Mouse (Mus musculus) erythroid progenitor cell, adult 5-6 weeks (primary cell): ENCODE measurements around the gene Epn2. TPM values are rescaled to one million over a fixed set of nuclear protein-coding genes. Genes with fewer than 3 reads are reported as not detected.

Experiments
- ATAC-seq: replicated peaks from 2 replicates; pipeline ENCODE4 v1.8.0; 2016; ENCODE audit warnings: moderate number of reproducible peaks, mild to moderate bottlenecking, moderate TSS enrichment, inconsistent platforms; ENCODE audit not compliant: poor library complexity, low FRiP score, severe bottlenecking
- total RNA-seq, 2 experiments: library from RNA; stranded (forward) in 1 of 2; stranded (reverse) in 1 of 2; fragments of 150-400 nt in 1 of 2; fragments of 186-747, 209-891 nt in 1 of 2; gene quantifications; 2 replicates each; pipeline versions ENCODE4 v1.2.3 to v1.2.4; 2015 to 2017; ENCODE audit warnings: low replicate concordance in 2 of 2

Epn2 gene
- total RNA-seq, 2 experiments from 2014 or later: not detected

- no peak for ATAC-seq
Observed at GRCm38 (mm10) chr11:61547710-61548109, 31.8 kb downstream of the Epn2 start.

DNA sequence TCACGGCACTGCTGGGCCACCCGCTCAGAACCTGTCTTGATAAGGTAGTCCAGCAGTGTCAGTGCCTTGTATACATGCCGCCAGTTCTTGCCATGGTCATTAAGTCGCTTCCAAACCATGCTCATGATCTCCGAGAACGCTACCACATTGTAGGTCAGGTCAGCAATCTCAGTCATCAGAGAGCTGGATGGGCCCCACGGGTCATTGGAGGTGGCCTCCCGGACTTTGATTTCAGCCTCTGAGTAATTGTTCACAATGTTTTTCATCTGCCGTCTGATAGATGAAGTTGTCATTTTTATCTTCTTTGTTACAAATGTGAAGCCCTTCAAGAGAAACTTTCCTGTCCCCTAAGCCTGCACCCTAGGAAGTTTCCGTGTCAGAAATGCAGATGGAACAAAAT is 33.0 kb downstream of the Epn2 start:
- ATAC-seq: no peak

- ATAC-seq: no peak
Observed at GRCm38 (mm10) chr11:61545586-61545985, 33.9 kb downstream of the Epn2 start.

GRCm38 (mm10) chr11:61541106-61541505 is 38.4 kb downstream of the Epn2 start:
- no peak for ATAC-seq

DNA sequence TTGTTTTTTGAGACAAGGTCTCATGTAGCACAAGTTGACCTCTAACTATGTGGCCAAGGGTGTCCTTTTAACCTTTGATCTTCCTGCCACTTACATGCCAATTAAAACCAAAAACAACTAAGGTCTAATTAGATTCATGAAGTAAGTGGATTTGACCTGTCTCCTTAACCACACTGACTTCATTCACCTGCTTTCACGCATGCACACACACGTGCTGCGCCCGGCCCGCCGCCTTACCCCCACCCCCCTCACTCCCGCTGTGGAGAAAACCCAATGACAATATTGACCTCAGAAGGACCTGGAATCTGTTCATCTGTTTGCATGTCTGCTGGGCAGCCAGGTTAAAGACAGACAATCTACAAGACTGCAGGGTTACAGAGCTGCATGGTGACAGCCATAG is 38.8 kb downstream of the Epn2 start:
- no peak for ATAC-seq

GRCm38 (mm10) chr11:61537362-61537761 is 42.1 kb downstream of the Epn2 start:
- no peak for ATAC-seq

- no peak for ATAC-seq
Observed at GRCm38 (mm10) chr11:61536952-61537351, 42.5 kb downstream of the Epn2 start.

- ATAC-seq: no peak
Observed at GRCm38 (mm10) chr11:61535530-61535929, 44.0 kb downstream of the Epn2 start.

DNA sequence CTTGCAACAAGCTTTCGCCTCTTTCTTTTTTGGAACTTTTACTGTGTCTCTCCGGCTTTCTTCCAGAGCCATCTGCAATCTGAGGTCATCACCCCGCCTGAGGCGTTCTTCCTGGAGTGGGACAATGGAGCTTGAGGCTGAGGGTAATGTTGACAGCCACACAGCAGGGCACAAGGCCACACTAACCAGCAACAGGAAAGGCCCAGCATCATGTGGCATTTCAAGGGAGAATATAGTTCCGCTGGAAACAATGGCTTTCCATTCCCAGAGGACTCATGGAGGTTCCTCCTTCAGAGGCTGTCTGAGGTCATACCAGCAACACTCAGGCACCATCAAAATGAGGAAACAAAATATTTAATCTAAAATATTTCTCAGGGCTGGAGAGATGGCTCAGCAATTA is 45.9 kb downstream of the Epn2 start:
- ATAC-seq: no peak

GRCm38 (mm10) chr11:61532820-61533219 is 46.7 kb downstream of the Epn2 start:
- no peak for ATAC-seq

- ATAC-seq: no peak
Observed at GRCm38 (mm10) chr11:61529268-61529713, 50.2 kb downstream of the Epn2 start.

DNA sequence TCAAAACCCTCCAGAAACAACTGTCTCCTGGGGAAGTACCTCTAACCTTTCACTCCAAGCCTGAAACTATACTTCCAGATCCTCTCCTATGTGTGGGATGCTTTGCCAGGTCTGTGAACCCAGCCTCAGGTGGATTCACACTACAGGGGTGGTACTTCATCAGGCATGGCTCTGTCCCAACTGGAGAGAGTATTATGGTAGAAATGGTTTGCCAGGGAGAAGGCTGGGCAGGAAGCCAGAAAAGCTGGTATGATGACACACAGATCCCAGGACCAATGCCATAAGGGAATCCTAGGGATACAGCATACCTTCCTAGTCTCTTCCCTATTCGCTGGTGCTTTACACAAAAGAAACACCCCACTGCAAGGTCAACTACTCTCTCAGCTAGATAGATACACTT is 52.6 kb downstream of the Epn2 start:
- no peak for ATAC-seq

DNA sequence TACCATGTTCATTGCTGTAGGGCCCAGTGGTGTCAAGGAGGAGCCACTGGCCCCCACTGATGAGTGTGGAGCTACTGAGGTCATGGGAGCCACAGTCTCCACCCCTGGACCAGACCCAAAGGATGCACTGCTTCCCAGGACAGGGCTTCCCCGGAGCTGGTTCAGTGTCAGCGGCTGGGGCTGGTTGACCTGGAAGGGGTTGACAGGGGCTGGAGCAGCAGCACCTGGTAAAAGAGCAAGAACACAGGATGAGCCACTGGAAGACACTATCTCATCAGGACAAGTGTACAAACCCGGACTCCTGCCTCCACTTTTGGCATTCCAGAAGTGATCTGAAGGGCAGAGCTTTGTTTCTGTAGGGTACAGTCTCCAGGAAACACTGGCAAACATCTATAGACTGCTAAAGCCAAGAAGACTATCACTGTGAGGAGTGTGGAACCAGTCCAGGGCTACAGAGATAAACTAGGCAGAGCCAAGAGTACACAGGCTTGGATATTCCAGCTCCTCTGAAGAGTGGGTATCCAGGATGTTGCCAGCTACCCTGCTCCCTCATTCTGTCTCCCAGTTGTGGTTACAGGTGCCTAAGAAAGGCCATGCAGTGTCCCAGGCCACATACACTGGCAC is 59.9 kb downstream of the Epn2 start:
- ATAC-seq: no peak

DNA sequence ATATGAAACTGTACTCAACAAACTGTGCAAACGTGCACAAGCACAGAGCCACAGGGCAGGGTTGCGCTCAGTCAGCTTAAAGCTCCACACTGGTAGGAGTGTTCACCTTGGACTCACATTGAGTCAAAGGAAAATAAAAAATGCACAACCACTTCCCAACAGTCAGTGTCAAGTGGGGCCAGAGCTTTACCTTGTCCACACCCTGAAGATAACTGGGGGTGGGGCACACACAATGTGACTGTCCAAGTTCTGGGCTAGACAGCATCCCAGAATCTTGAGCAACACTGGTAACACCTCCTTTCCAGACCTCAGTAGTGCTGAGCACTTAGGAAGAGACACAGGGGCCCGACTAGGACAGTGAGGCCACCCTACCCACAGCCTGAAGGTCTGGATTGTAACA is 60.6 kb downstream of the Epn2 start:
- ATAC-seq: no peak

- no peak for ATAC-seq
Observed at GRCm38 (mm10) chr11:61517971-61518370, 61.5 kb downstream of the Epn2 start.

- ATAC-seq: no peak
Observed at GRCm38 (mm10) chr11:61514953-61515352, 64.5 kb downstream of the Epn2 start.

DNA sequence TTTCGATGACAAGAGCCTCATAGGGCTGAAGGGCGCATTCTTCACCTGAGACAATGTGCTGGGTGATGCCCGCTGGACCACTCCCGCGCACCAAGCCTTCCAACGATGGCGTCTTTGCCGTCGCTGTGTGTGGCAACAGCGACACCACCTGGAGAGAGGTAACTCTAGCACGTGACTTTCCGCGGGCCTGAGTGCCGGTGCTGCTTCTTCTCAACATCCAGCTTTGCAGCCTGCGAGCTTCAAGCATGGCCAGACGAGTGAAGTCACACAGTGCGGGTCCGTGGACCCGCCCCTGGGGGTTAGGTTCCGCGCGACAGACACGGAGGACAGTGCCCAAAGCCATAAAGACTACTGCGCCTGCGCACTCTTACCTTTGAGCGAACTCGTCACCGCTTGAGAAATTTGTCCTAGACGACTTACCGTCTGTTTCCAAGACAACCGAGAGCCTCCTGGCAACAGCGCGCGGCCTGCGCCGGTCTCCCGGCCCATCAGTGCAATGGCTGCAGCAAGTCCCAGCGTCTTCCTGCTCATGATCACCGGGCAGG is 74.7 kb downstream of the Epn2 start, which contains the start of gene B9d1:
B9d1 (plus strand) TSS at position 432 of the 545 bp plus-strand sequence.
- ATAC-seq: peak; percentile 81

DNA sequence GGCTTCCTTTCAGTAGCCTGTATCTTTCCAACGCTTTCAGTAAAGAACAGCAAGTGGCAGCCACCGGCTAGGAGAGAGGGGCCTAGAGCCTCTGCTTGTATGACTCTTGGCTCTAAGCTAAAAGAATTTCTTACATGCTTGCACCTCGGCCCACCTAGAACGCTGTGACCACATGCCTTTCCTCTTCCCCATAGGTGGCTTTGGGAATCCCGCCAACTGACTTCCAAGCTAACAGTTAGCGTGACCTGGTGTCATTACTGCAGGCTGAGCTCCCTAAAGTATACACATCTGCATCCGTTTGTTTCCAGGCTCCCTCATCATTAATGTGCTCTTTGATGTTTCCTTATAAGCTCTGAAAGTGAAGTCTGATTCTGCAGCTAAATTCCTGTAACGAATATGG is 75.6 kb downstream of the Epn2 start:
- ATAC-seq: no peak

DNA sequence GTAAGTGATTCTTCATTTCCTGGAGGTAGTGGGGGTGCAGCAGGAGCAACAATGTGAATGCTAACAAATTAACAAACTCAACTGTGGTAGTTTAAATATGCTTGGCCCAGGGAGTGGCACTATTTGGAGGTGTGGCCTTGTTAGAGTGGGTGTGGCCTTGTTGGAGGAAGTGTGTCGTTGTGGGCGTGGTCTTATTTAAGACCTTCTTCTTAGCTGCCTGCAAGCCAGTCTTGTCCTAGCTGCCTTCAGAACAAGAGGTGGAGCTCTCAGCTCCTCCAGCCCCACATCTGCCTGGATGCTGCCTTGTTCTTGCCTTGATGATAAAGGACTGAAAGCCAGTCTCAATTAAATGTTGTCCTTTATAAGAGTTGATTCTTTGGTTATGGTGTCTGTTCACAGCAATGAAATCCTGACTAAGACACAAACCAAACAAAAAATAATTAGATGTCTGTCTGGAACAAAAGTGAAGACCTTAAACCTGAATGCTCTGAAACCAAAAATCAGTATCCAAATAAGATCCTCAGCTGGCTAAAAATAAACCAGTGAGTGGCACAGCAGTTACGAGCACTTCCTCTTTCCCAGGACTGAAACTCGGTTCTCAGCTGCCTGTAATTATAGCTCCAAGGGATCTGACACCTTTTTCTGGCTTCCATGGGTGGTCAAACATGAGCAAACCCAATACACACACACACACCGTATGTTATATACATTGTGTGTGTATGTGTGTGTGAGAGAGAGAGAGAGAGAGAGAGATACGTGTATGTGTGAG is 80.6 kb downstream of the Epn2 start:
- ATAC-seq: no peak

DNA sequence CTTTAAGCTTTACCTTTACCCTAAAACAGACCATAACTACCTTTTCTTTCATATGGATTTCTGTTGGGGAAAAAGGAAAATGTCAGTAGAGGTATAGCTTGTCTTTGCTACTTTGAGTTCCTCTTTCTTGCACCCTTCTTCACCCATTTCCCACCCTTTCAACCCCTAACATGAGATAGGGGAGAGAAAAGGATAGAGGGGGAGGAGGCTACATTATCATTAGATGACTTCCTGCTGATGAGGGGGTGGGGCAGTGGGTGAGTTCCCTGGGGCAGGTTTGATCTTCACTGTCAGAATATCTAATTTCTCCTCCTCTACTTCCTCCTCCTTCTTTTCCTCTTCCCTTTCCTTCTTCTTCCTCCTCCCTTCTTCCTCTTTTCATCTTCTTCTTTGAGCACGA is 82.0 kb downstream of the Epn2 start:
- ATAC-seq: no peak

DNA sequence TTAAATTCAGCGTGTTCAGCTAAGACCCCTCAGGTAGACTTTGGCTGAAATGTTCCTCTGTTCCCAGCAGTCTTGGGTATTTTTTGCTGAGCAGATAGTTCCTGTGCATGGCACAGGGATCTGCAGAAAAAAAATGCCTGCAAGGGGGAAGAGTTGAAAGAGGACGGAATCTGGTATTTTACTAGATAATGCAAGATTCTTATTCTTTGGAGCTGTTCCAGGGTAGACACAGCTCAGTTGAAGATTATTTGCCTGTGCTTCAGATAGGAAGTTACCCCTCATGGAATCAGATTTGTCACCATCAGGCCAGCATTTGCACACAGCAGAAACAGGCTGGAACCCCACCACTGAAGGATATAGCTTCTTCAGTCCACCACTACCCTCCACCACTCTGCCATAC is 84.0 kb downstream of the Epn2 start:
- ATAC-seq: no peak
